Mouse (Mus musculus): ENCODE data around the gene Gm10837. TPM values are rescaled to one million over a fixed set of nuclear protein-coding genes. Genes with fewer than 3 reads are reported as not detected.

The Gm10837 gene
- polyA plus RNA-seq, 1 experiment, result not detected

DNA sequence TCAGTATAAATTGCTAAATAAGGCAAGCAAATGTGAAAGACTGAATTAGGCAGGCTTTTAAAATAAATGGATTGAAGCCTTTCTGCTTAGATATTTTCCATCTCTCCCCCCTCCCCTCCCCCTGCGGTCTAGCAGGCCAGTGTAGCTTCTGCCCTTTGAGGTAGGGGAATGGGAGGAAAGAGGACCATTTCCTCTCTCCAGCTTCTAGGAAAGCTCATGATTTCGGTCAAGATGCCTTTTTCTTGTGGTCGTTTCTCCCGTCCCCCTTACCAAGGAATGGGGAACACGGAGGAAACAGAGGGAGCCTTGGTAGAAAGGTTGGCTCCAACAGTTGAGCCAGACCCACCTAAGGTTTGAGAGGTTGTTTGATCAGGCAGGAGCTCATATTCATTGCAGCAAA lies 17.7 kb upstream of the Gm10837 start:
- TF ChIP-seq FLI1 (IDR thresholded peaks at IDR 0.05; ENCODE audit: low read length) (no peak), GATA1 (IDR thresholded peaks at IDR 0.05; ENCODE audit: borderline replicate concordance, low read length) (no peak)
- Histone ChIP-seq H3K4me1 (peaks cover 30% of the 10 kb centered on the region), H3K4me3 (replicated peaks) (no peak overlapping the region), H3K9me3 (peaks cover 8% of the 10 kb centered on the region; the same call in 1 of the 2 replicates), H3K36me3 (replicated peaks; ENCODE audit: low read length) (no peaks in the 10 kb centered on the region), H3K27me3 (replicated peaks) (peaks cover 93% of the 10 kb centered on the region)

DNA sequence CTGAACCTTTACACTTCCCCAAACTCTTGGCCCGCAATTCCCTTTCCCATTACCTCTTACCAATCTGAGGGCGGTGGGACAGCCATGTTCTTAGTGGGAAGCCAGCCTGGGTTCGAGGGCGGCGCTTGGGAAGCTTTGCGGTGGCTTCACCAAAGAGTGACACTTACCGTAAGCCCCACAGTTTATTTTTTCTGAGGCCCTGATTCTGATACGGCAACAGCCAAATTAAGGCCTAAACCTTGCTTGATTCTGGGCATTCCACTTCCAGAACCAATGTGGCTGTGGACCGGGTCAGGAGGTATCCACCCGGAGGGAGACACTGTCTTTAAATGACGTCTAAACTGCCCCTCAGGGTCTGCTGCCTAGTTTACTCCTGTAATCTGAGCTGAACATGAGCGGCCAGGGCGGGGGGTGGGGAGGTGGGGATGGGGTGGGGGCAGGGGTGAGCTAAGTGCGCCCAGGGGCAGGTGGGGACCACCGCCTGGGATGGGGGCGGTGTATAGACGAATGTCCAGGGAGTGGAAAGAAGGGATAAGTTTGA lies 17.1 kb upstream of the Gm10837 start:
- Histone ChIP-seq H3K27me3 (replicated peaks) (peaks cover 93% of the 10 kb centered on the region), H3K9me3 (peaks cover 8% of the 10 kb centered on the region; the same call in 1 of the 2 replicates), H3K36me3 (replicated peaks; ENCODE audit: low read length) (no peaks in the 10 kb centered on the region), H3K4me3 (replicated peaks) (no peak overlapping the region), H3K4me1 (peaks cover 30% of the 10 kb centered on the region)
- TF ChIP-seq FLI1 (IDR thresholded peaks at IDR 0.05; ENCODE audit: low read length) (no peak), GATA1 (IDR thresholded peaks at IDR 0.05; ENCODE audit: borderline replicate concordance, low read length) (no peak)

DNA sequence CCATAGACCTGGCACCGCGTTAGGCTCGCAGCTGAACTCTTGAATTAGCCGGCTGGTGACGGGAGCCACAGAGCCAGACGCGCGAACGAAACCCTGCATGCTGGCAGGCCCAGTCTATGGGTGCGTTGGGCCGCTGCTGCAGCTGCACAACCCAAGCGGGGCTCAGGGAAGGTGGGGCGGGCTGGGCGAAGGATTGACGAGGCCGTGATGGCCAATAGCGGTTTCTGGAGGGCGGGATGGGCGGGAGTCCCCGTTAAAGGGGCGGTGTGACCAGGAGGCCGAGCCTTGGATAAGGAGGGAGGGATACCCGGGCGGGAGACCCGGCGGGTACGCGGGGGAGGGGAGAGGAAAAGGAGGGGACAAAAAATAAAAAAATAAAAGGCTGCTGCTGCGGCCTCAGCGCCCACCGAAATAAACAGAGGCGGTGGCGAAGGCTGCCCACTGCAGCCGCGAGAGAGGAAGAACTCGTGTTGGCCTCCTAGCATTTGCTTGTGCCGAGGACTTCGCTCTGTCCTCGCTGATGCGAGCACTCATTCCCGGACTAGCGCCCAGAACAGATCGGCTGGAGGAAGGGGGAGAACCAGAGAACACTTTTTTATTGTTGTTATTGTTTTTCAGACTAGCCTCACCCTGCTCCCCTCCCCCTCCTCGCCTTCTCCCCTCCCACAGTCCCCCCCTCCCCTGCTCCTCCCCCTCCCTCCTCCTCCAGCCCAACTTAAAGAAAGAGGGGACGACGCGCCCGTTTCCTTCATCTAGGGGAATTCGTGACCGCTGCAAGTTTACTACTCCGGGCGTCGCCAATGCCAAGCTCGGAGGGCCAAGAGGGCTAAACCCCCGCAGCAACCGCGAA lies 16.1 kb upstream of the Gm10837 start:
- no peak for TF ChIP-seq FLI1 (IDR thresholded peaks at IDR 0.05; ENCODE audit: low read length)
- TF ChIP-seq GATA1 (IDR thresholded peaks at IDR 0.05; ENCODE audit: borderline replicate concordance, low read length), result no peak
- H3K4me1 ChIP-seq, result peaks cover 39% of the 10 kb centered on the region
- peak overlapping the region; percentile 87 for H3K4me3 ChIP-seq (replicated peaks)
- peaks cover 93% of the 10 kb centered on the region for H3K27me3 ChIP-seq (replicated peaks)
- no peaks in the 10 kb centered on the region for H3K36me3 ChIP-seq (replicated peaks; ENCODE audit: low read length)
- 0 out of 2 replicates have a peak, but pooled peaks cover 4% of the 10 kb centered on the region for H3K9me3 ChIP-seq

DNA sequence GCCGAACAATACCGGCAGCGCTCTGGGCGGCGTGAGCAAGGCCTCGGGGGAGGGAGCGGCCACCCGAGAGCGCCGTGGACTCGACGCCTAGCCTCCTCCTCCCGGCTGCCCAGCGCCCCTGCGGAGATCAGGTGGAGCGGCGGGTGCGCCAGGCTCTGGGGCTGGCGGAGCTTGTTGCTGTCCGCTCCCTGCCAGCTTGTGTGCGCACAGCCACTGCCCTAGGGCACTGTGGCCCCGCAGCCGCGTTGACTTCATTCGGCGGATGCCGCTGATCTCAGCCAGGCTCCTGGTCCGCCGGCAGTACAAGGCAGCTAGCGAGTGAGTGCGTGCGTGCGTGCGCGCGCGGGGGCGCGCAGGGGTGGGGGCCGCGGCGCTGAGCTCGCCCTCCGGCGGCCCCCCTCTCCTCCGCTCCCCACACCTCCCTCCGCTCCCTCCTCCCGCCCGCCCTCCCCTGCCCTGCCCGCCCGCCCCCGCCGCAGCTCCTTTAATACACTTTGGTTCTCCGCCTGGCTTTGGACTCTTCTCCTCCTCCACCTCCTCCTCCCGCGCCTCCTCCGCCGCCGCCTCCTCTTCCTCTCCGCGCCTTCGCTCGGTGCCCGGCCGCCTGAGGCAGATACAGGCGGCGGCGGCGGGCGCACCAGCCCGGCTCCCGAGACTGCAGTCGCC lies 15.4 kb upstream of the Gm10837 start, which contains the start of gene Zic2:
Gene Zic2, plus strand, starts transcription at position 545 of the 666 bp plus-strand sequence.
- no peak for TF ChIP-seq GATA1 (IDR thresholded peaks at IDR 0.05; ENCODE audit: borderline replicate concordance, low read length)
- TF ChIP-seq FLI1 (IDR thresholded peaks at IDR 0.05; ENCODE audit: low read length), result no peak
- Histone ChIP-seq H3K4me3 (replicated peaks) (peak within 1 kb of the TSS; percentile 87), H3K9me3 (0 out of 2 replicates have a peak, but pooled peaks cover 4% of the 10 kb centered on the region), H3K27me3 (replicated peaks) (peaks cover 91% of the 10 kb centered on the region), H3K36me3 (replicated peaks; ENCODE audit: low read length) (no peaks in the 10 kb centered on the region), H3K4me1 (peaks cover 39% of the 10 kb centered on the region)

DNA sequence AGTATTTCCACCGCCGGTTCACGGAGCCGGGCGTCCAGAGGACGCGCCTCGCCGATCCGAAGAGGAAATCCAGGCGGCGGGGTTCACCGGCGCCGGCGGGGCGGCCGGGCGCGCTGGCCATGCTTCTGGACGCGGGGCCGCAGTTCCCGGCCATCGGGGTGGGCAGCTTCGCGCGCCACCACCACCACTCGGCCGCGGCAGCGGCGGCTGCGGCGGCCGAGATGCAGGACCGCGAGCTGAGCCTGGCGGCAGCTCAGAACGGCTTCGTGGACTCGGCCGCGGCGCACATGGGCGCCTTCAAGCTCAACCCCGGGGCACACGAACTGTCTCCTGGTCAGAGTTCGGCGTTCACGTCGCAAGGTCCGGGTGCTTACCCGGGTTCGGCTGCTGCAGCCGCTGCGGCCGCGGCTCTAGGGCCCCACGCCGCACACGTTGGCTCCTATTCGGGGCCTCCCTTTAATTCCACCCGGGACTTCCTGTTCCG lies 14.8 kb upstream of the Gm10837 start:
- no peak for TF ChIP-seq GATA1 (IDR thresholded peaks at IDR 0.05; ENCODE audit: borderline replicate concordance, low read length)
- 0 out of 2 replicates have a peak, but pooled peaks cover 4% of the 10 kb centered on the region for H3K9me3 ChIP-seq
- peak overlapping the region; percentile 29 for H3K4me3 ChIP-seq (replicated peaks)
- no peaks in the 10 kb centered on the region for H3K36me3 ChIP-seq (replicated peaks; ENCODE audit: low read length)
- peaks cover 39% of the 10 kb centered on the region for H3K4me1 ChIP-seq
- H3K27me3 ChIP-seq (replicated peaks), result peaks cover 94% of the 10 kb centered on the region

DNA sequence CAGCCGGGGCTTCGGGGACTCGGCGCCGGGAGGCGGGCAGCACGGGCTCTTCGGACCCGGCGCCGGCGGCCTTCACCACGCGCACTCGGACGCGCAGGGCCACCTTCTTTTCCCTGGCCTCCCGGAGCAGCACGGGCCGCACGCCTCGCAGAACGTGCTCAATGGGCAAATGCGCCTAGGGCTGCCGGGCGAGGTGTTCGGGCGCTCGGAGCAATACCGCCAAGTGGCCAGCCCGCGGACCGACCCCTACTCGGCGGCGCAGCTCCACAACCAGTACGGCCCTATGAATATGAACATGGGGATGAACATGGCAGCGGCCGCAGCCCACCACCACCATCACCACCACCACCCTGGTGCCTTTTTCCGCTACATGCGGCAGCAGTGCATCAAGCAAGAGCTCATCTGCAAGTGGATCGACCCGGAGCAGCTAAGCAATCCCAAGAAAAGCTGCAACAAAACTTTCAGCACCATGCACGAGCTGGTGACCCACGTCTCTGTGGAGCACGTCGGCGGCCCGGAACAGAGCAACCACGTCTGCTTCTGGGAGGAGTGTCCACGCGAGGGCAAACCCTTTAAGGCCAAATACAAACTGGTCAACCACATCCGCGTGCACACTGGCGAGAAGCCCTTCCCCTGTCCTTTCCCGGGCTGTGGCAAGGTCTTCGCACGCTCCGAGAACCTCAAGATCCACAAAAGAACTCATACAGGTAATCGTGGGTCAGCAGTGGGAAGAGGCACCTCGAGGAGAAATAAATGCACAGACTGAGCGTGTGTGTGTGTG lies 14.2 kb upstream of the Gm10837 start:
- TF ChIP-seq GATA1 (IDR thresholded peaks at IDR 0.05; ENCODE audit: borderline replicate concordance, low read length) (no peak), FLI1 (IDR thresholded peaks at IDR 0.05; ENCODE audit: low read length) (no peak)
- Histone ChIP-seq H3K9me3 (0 out of 2 replicates have a peak, but pooled peaks cover 5% of the 10 kb centered on the region), H3K27me3 (replicated peaks) (peaks cover 94% of the 10 kb centered on the region), H3K4me1 (peaks cover 39% of the 10 kb centered on the region), H3K4me3 (replicated peaks) (peak overlapping the region; percentile 80), H3K36me3 (replicated peaks; ENCODE audit: low read length) (no peaks in the 10 kb centered on the region)

DNA sequence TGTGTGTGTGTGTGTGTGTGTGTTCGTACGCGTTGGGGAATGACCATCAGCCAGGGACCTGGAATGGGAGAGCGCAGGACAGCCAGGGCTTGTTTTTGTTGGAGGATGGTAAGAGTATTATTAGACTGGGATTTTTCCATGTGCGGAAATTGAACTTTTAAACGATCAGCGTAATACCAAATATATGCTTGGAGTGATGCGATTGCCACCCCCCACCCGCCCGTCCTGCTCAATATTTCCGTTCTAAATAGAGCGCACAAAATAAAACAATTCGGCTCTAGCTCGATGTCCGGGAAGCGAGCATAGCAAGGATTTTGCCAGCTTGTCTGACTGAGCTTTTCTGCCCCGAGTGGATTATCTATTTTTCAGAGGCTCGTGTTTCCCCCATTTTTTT lies 13.6 kb upstream of the Gm10837 start:
- H3K9me3 ChIP-seq, result 0 out of 2 replicates have a peak, but pooled peaks cover 6% of the 10 kb centered on the region
- TF ChIP-seq FLI1 (IDR thresholded peaks at IDR 0.05; ENCODE audit: low read length), result no peak
- no peak for TF ChIP-seq GATA1 (IDR thresholded peaks at IDR 0.05; ENCODE audit: borderline replicate concordance, low read length)
- peaks cover 95% of the 10 kb centered on the region for H3K27me3 ChIP-seq (replicated peaks)
- H3K4me3 ChIP-seq (replicated peaks), result no peak overlapping the region
- H3K36me3 ChIP-seq (replicated peaks; ENCODE audit: low read length), result no peaks in the 10 kb centered on the region
- H3K4me1 ChIP-seq, result peaks cover 39% of the 10 kb centered on the region

DNA sequence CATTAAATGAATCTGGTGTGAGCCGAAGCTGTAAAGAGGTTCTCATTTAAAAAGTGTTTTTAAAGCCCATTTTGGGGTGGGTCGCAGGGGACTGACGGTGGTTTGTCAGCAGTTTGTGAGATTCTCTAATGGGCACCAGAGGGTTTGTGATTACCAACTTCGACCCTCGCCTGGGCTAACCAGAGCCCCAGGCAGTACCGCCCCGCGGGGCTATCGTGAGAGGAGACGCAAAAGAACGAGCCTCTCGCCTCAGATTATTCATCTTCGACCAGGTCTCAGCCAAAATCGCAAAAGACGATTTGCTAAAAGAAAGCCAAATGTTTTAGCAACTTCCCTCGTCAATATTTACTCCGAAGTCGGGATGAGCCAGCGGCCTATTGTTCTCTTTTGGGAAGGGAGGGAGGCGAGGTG lies 13.1 kb upstream of the Gm10837 start:
- peaks cover 41% of the 10 kb centered on the region for H3K4me1 ChIP-seq
- H3K36me3 ChIP-seq (replicated peaks; ENCODE audit: low read length), result no peaks in the 10 kb centered on the region
- H3K27me3 ChIP-seq (replicated peaks), result peaks cover 97% of the 10 kb centered on the region
- 0 out of 2 replicates have a peak, but pooled peaks cover 6% of the 10 kb centered on the region for H3K9me3 ChIP-seq
- no peak overlapping the region for H3K4me3 ChIP-seq (replicated peaks)
- no peak for TF ChIP-seq GATA1 (IDR thresholded peaks at IDR 0.05; ENCODE audit: borderline replicate concordance, low read length)
- TF ChIP-seq FLI1 (IDR thresholded peaks at IDR 0.05; ENCODE audit: low read length), result no peak
